ENCODE assay signal across 18 mouse cellular contexts in genomic region chr11:6013359-6013758, GRCm38 (mm10). TPM values are rescaled to one million over a fixed set of nuclear protein-coding genes. Genes with fewer than 3 reads are reported as not detected.
DNase-seq lines count a peak whose midpoint lies in the region; ATAC-seq and TF ChIP-seq lines count a peak whose summit lies in the region.
"Had no signal": no experiment of that assay in that cellular context is flagged by ENCODE, and none has a peak within 500 bp of the region (broad histone marks: within the 10 kb centered on the region; RNA-seq: fewer than 3 reads in every experiment).

No protein-coding gene starts in this region.

- no peak overlapping the region for H3K27ac ChIP-seq in heart, adult 2 months
- H3K27ac ChIP-seq in lung, postnatal 0 days (ENCODE audit: low read length), result no peak overlapping the region
- H3K27ac ChIP-seq in MEL (ENCODE audit: control insufficient read depth, low read depth, low read length), result no peak overlapping the region
- no peak overlapping the region for H3K27ac ChIP-seq in stomach, postnatal 0 days (replicated peaks)
- H3K27ac ChIP-seq: embryonic facial prominence, embryonic 15.5 days; midbrain, embryonic 15.5 days; neural tube, embryonic 13.5 days had no signal

- no peak overlapping the region for H3K9ac ChIP-seq in heart, adult 2 months (ENCODE audit: low read depth, low read length)
- no peak overlapping the region for H3K9ac ChIP-seq in lung, postnatal 0 days (replicated peaks; ENCODE audit: low read depth)
- no peak overlapping the region for H3K9ac ChIP-seq in MEL (ENCODE audit: control insufficient read depth, low read depth, low read length, poor library complexity, severe bottlenecking)
- no peak overlapping the region for H3K9ac ChIP-seq in stomach, postnatal 0 days (ENCODE audit: low read length)
- H3K9ac ChIP-seq: embryonic facial prominence, embryonic 15.5 days; midbrain, embryonic 15.5 days; neural tube, embryonic 13.5 days had no signal

- no peaks in the 10 kb centered on the region for H3K9me3 ChIP-seq in lung, postnatal 0 days (ENCODE audit: low read length)
- H3K9me3 ChIP-seq in MEL (replicated peaks; ENCODE audit: insufficient read depth, low read length), result no peaks in the 10 kb centered on the region
- H3K9me3 ChIP-seq in stomach, postnatal 0 days (ENCODE audit: control insufficient read depth, low read length), result no peaks in the 10 kb centered on the region
- H3K9me3 ChIP-seq: embryonic facial prominence, embryonic 15.5 days; midbrain, embryonic 15.5 days had no signal

- H3K4me1 ChIP-seq in heart, adult 2 months (ENCODE audit: control insufficient read depth, insufficient read depth, low read length), result no peaks in the 10 kb centered on the region; the same call in 1 of the 2 replicates
- no peaks in the 10 kb centered on the region for H3K4me1 ChIP-seq in lung, postnatal 0 days (ENCODE audit: insufficient read depth, low read depth, low read length)
- no peaks in the 10 kb centered on the region for H3K4me1 ChIP-seq in MEL (ENCODE audit: control insufficient read depth in 1 of 2, insufficient read depth in 2 of 2, low read length in 2 of 2)
- no peaks in the 10 kb centered on the region for H3K4me1 ChIP-seq in stomach, postnatal 0 days (replicated peaks; ENCODE audit: control insufficient read depth, insufficient read depth)
- H3K4me1 ChIP-seq: midbrain, embryonic 15.5 days had no signal

- intact Hi-C loops in heart, adult 2 months (cut with DNase I), result no loop called here

- H3K79me2 ChIP-seq in heart, adult 2 months (replicated peaks; ENCODE audit: control insufficient read depth, insufficient read depth, low read length), result no peaks in the 10 kb centered on the region
- no peaks in the 10 kb centered on the region for H3K79me2 ChIP-seq in MEL (ENCODE audit: control insufficient read depth, insufficient read depth, low read length, poor library complexity)

- no peak overlapping the region for H3K4me2 ChIP-seq in lung, postnatal 0 days (replicated peaks; ENCODE audit: low read depth, low read length)
- no peak overlapping the region for H3K4me2 ChIP-seq in stomach, postnatal 0 days (replicated peaks; ENCODE audit: low read depth)
- H3K4me2 ChIP-seq: embryonic facial prominence, embryonic 15.5 days; midbrain, embryonic 15.5 days; neural tube, embryonic 13.5 days had no signal

- 67% methylated on average over 2 of the region's 2 CpGs for WGBS in heart, adult 2 months
- WGBS in lung, postnatal 0 days, result 58% methylated on average over 2 of the region's 2 CpGs
- 56% methylated on average over 2 of the region's 2 CpGs for WGBS in stomach, postnatal 0 days

- TF ChIP-seq RAD21 in MEL (IDR thresholded peaks at IDR 0.05; ENCODE audit: low read depth, low read length), result no peak

- H3K4me3 ChIP-seq in heart, adult 2 months, result no peak overlapping the region
- no peak overlapping the region for H3K4me3 ChIP-seq in lung, postnatal 0 days (ENCODE audit: low read depth, low read length)
- no peak overlapping the region for H3K4me3 ChIP-seq in MEL (ENCODE audit: control insufficient read depth in 1 of 2, insufficient read depth in 1 of 2, low read depth in 2 of 2, low read length in 2 of 2)
- no peak overlapping the region for H3K4me3 ChIP-seq in stomach, postnatal 0 days (ENCODE audit: low read depth, low read length)
- H3K4me3 ChIP-seq: embryonic facial prominence, embryonic 15.5 days; midbrain, embryonic 15.5 days; neural tube, embryonic 13.5 days had no signal

- no peaks in the 10 kb centered on the region for H3K36me3 ChIP-seq in heart, adult 2 months (ENCODE audit: control insufficient read depth, insufficient read depth, low read length)
- H3K36me3 ChIP-seq in lung, postnatal 0 days (ENCODE audit: insufficient read depth, low read length), result no peaks in the 10 kb centered on the region; the same call in 1 of the 2 replicates
- no peaks in the 10 kb centered on the region for H3K36me3 ChIP-seq in MEL (ENCODE audit: control insufficient read depth in 1 of 2, insufficient read depth in 2 of 2, low read length in 2 of 2)
- no peaks in the 10 kb centered on the region for H3K36me3 ChIP-seq in stomach, postnatal 0 days (ENCODE audit: control insufficient read depth, insufficient read depth, low read length)
- H3K36me3 ChIP-seq: embryonic facial prominence, embryonic 15.5 days; midbrain, embryonic 15.5 days had no signal

- no peak for TF ChIP-seq EP300 in heart, adult 2 months (IDR thresholded peaks at IDR 0.05; ENCODE audit: insufficient read depth, low read depth, low read length)
- no peak for TF ChIP-seq EP300 in lung, postnatal 0 days (IDR thresholded peaks at IDR 0.05)
- no peak for TF ChIP-seq EP300 in MEL (IDR thresholded peaks at IDR 0.05; ENCODE audit: low read depth in 1 of 2, low read length in 2 of 2)
- TF ChIP-seq EP300 in stomach, postnatal 0 days (optimal IDR thresholded peaks at IDR 0.05), result no peak

- ATAC-seq in lung, postnatal 0 days, result no peak
- ATAC-seq in stomach, postnatal 0 days (ENCODE audit: low FRiP score, low TSS enrichment), result no peak
- ATAC-seq: activated CD4-positive, CD25-positive, alpha-beta regulatory T cell, adult 4 months; forebrain, embryonic 14.5 days; inflammation-experienced regulatory T-cells, adult 6 months; midbrain, embryonic 15.5 days had no signal

- DNase-seq in heart, adult 2 months, result no peak
- DNase-seq in heart, adult 9 months (ENCODE audit: low spot score in 2 of 2), result no peak
- no peak for DNase-seq in lung, postnatal 0 days (ENCODE audit: low spot score)
- no peak for DNase-seq in lung, postnatal 4 days
- peak; percentile 24 for DNase-seq in MEL (ENCODE audit: low read depth, low spot score)
- DNase-seq in stomach, postnatal 0 days (ENCODE audit: low spot score), result no peak
- DNase-seq in adrenal gland, postnatal 36 days, result no peak
- no peak for DNase-seq in adrenal gland, postnatal 14 days
- DNase-seq: heart, adult 11 months; heart, postnatal 10 days; kidney, postnatal 25 days; lung, postnatal 36 days had no signal

- peak; percentile 42 for TF ChIP-seq CTCF in heart, adult 2 months (IDR thresholded peaks at IDR 0.05)
- peak; percentile 45 for TF ChIP-seq CTCF in lung, postnatal 0 days (IDR thresholded peaks at IDR 0.05)
- TF ChIP-seq CTCF in MEL (IDR thresholded peaks at IDR 0.05 in 2 of 3, conservative IDR thresholded peaks at IDR 0.05 in 1 of 3; ENCODE audit: control insufficient read depth in 1 of 3, insufficient read depth in 1 of 3, low read depth in 2 of 3, low read length in 3 of 3, poor library complexity in 1 of 3, severe bottlenecking in 1 of 3), result peak in 2 of 3 experiments; percentile 21 to 37; a peak in 3 of 6 replicates
- TF ChIP-seq CTCF in stomach, postnatal 0 days (IDR thresholded peaks at IDR 0.05; ENCODE audit: low read depth), result peak; percentile 54

- TF ChIP-seq POLR2A in heart, adult 2 months (IDR thresholded peaks at IDR 0.05; ENCODE audit: insufficient read depth, low read depth, low read length), result no peak
- TF ChIP-seq POLR2A in MEL (IDR thresholded peaks at IDR 0.05; ENCODE audit: control insufficient read depth in 1 of 2, insufficient read depth in 1 of 2, low read depth in 1 of 2, low read length in 2 of 2, poor library complexity in 1 of 2), result no peak

- no peaks in the 10 kb centered on the region for H3K27me3 ChIP-seq in heart, adult 2 months (ENCODE audit: control insufficient read depth, insufficient read depth, low read length)
- no peaks in the 10 kb centered on the region for H3K27me3 ChIP-seq in lung, postnatal 0 days (replicated peaks; ENCODE audit: insufficient read depth, low read length)
- H3K27me3 ChIP-seq in MEL (ENCODE audit: control insufficient read depth in 1 of 2, insufficient read depth in 2 of 2, low read length in 2 of 2), result no peaks in the 10 kb centered on the region
- H3K27me3 ChIP-seq in stomach, postnatal 0 days (ENCODE audit: control insufficient read depth, insufficient read depth, low read length), result no peaks in the 10 kb centered on the region
- H3K27me3 ChIP-seq: embryonic facial prominence, embryonic 15.5 days; midbrain, embryonic 15.5 days; neural tube, embryonic 13.5 days had no signal

TF ChIP-seq in MEL, 35 proteins besides CTCF, POLR2A, EP300 and RAD21:
- TF ChIP-seq GABPA (IDR thresholded peaks at IDR 0.05; ENCODE audit: low read depth, low read length), result no peak
- TF ChIP-seq USF2 (IDR thresholded peaks at IDR 0.05; ENCODE audit: borderline replicate concordance in 1 of 2, insufficient read depth in 1 of 2, low read depth in 1 of 2, low read length in 2 of 2), result no peak
- TF ChIP-seq ZMIZ1 (IDR thresholded peaks at IDR 0.05; ENCODE audit: low read depth, low read length), result no peak
- no peak for TF ChIP-seq TAL1 (IDR thresholded peaks at IDR 0.05; ENCODE audit: low read length)
- TF ChIP-seq TCF12 (IDR thresholded peaks at IDR 0.05; ENCODE audit: low read depth, low read length), result no peak
- TF ChIP-seq MAZ (IDR thresholded peaks at IDR 0.05; ENCODE audit: low read depth, low read length), result no peak
- TF ChIP-seq CHD1 (IDR thresholded peaks at IDR 0.05; ENCODE audit: low read depth, low read length), result no peak
- no peak for TF ChIP-seq ETS1 (IDR thresholded peaks at IDR 0.05; ENCODE audit: low read depth, low read length)

RNA-seq across cellular contexts. Expression of gene Camk2b, which starts 52.8 kb away (rescaled TPM):
- total RNA-seq in heart, adult 2 months (2021), result 1 to 10 TPM; 4.8 to 5.2 TPM
- polyA plus RNA-seq in heart, adult 2 months (2012; rRNA removed), result 10.7 and 12.9 TPM in 2 replicates
- 2.9 TPM in 2 replicates for polyA plus RNA-seq in lung, postnatal 0 days (2015; fragmentation: Nextera tagmentation; extraction: Ambion mirVana)
- total RNA-seq in MEL (2012; rRNA removed), result 0.03 and 0.04 TPM in 2 replicates
- under 1 TPM in 1 of 2 experiments, not detected in 1; 0.04 TPM for polyA plus RNA-seq in MEL (2012; ENCODE audit: insufficient read depth in 1 of 2, insufficient read length in 2 of 2, low read depth in 1 of 2, low replicate concordance in 2 of 2, missing spikeins in 1 of 2)
- polyA plus RNA-seq in stomach, postnatal 0 days (2015; fragmentation: Nextera tagmentation; extraction: Ambion mirVana), result 4.0 and 4.2 TPM in 2 replicates
- total RNA-seq in adrenal gland, postnatal 36 days (2021), result 10 to 100 TPM in 1 of 2 experiments, 1 to 10 TPM in 1; 7.8 to 14.5 TPM
- 14.8 and 16.8 TPM in 2 replicates for total RNA-seq in adrenal gland, postnatal 14 days (2021)

RNA-seq across cellular contexts. Expression of gene Ykt6, which starts 57.9 kb away (rescaled TPM):
- total RNA-seq in heart, adult 2 months (2021), result 10 to 100 TPM; 53.4 to 62.2 TPM
- polyA plus RNA-seq in heart, adult 2 months (2012; rRNA removed), result 46.3 and 71.2 TPM in 2 replicates
- polyA plus RNA-seq in lung, postnatal 0 days (2015; fragmentation: Nextera tagmentation; extraction: Ambion mirVana), result 40.2 and 40.9 TPM in 2 replicates
- total RNA-seq in MEL (2012; rRNA removed), result 83.9 and 89.5 TPM in 2 replicates
- 10 to 100 TPM; 76.5 to 98.1 TPM for polyA plus RNA-seq in MEL (2012; ENCODE audit: insufficient read depth in 1 of 2, insufficient read length in 2 of 2, low read depth in 1 of 2, low replicate concordance in 2 of 2, missing spikeins in 1 of 2)
- 47.0 and 47.7 TPM in 2 replicates for polyA plus RNA-seq in stomach, postnatal 0 days (2015; fragmentation: Nextera tagmentation; extraction: Ambion mirVana)
- total RNA-seq in adrenal gland, postnatal 36 days (2021), result 10 to 100 TPM; 70.0 to 86.4 TPM
- 71.1 and 77.9 TPM in 2 replicates for total RNA-seq in adrenal gland, postnatal 14 days (2021)
